Mouse (Mus musculus): ENCODE data around the gene Vmn2r24. TPM values are rescaled to one million over a fixed set of nuclear protein-coding genes. Genes with fewer than 3 reads are reported as not detected.
"Not testable (repeated sequence)": the region's sequence is repeated elsewhere in the genome, so short reads cannot be mapped to it uniquely, and the experiment has no call there.

Vmn2r24 gene
- polyA plus RNA-seq (2015; fragmentation: Nextera tagmentation; extraction: Ambion mirVana), result not detected in 2 replicates

DNA sequence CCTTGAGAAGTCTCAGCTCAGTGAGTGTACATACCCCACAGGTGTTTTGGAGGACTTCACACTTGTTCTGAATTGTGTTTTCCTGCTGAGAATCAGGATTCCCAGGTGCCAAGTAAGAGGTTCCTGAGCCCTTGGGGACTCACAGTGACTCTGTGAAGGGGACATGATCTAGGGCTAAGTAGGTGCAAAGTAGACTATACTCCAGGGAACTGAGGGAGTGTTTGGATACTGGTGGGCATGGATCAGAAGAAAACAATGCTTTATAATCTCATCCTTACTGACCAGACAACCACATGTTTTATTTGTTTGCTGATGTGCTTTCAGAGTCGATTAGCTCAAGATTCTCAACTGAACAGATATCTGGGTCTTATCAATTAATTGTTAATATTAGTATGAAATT, at the start of gene Vmn2r24:
Gene Vmn2r24, plus strand, starts transcription at position 301 of the 400 bp plus-strand sequence.
- no peak within 1 kb of the TSS for H3K9ac ChIP-seq
- no peaks in the 10 kb centered on the region for H3K9me3 ChIP-seq (replicated peaks)
- ATAC-seq (ENCODE audit: low read depth), result no peak
- H3K27ac ChIP-seq, result no peak within 1 kb of the TSS
- H3K4me1 ChIP-seq (replicated peaks), result no peaks in the 10 kb centered on the region
- H3K4me3 ChIP-seq (replicated peaks), result no peak within 1 kb of the TSS
- no peak within 1 kb of the TSS for H3K4me2 ChIP-seq
- WGBS (ENCODE audit: insufficient replicate concordance), result 63% methylated on average over 1 of the region's 1 CpGs
- H3K27me3 ChIP-seq, result no peaks in the 10 kb centered on the region
- DNase-seq, result no peak
- H3K36me3 ChIP-seq, result no peaks in the 10 kb centered on the region

DNA sequence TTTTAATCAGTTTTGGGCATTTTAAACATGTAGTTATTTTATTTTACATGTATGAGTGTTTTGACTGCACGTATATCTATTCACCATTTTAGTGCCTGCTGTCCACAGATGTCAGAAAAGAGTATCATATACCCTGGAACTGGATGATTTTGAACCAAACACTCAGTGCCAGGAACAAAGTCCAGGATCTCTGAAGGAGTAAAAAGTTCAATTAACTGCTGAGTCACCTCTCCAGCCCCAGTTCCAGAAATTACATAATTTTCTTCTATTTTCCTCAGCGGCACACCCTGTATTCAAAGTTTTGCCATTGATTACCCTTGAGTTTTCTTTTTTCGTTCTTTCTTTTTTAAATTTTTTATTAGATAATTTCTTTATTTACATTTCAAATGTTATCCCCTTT, 8.6 kb upstream of the Vmn2r24 start:
- no peaks in the 10 kb centered on the region for H3K36me3 ChIP-seq
- no peak overlapping the region for H3K27ac ChIP-seq
- 56% methylated on average over 3 of the region's 3 CpGs for WGBS (ENCODE audit: insufficient replicate concordance)
- no peak overlapping the region for H3K9ac ChIP-seq
- DNase-seq (no peak), ATAC-seq (ENCODE audit: low read depth) (no peak)
- H3K4me3 ChIP-seq (replicated peaks), result no peak overlapping the region
- H3K4me1 ChIP-seq (replicated peaks), result no peaks in the 10 kb centered on the region
- no peaks in the 10 kb centered on the region for H3K9me3 ChIP-seq (replicated peaks)
- no peak overlapping the region for H3K4me2 ChIP-seq
- H3K27me3 ChIP-seq, result no peaks in the 10 kb centered on the region

- Histone ChIP-seq H3K9ac (no peak overlapping the region), H3K4me2 (no peak overlapping the region), H3K27ac (no peak overlapping the region), H3K27me3 (no peaks in the 10 kb centered on the region), H3K4me1 (replicated peaks) (no peaks in the 10 kb centered on the region), H3K36me3 (no peaks in the 10 kb centered on the region), H3K4me3 (replicated peaks) (no peak overlapping the region), H3K9me3 (replicated peaks) (no peaks in the 10 kb centered on the region)
- WGBS (ENCODE audit: insufficient replicate concordance), result 54% methylated on average over 2 of the region's 2 CpGs
- DNase-seq (no peak), ATAC-seq (ENCODE audit: low read depth) (no peak)
Measured at GRCm38 (mm10) chr6:123784857-123785256, 6.2 kb downstream of the Vmn2r24 start.

GRCm38 (mm10) chr6:123793746-123794145, 15.1 kb downstream of the Vmn2r24 start:
- ATAC-seq (ENCODE audit: low read depth), result no peak
- H3K27me3 ChIP-seq, result no peaks in the 10 kb centered on the region
- no peak for DNase-seq
- no peaks in the 10 kb centered on the region for H3K36me3 ChIP-seq
- no peak overlapping the region for H3K4me3 ChIP-seq (replicated peaks)
- no peak overlapping the region for H3K27ac ChIP-seq
- no peaks in the 10 kb centered on the region for H3K4me1 ChIP-seq (replicated peaks)
- H3K4me2 ChIP-seq, result no peak overlapping the region
- WGBS (ENCODE audit: insufficient replicate concordance), result 38% methylated on average over 9 of the region's 9 CpGs
- H3K9ac ChIP-seq, result no peak overlapping the region
- H3K9me3 ChIP-seq (replicated peaks), result no peaks in the 10 kb centered on the region

DNA sequence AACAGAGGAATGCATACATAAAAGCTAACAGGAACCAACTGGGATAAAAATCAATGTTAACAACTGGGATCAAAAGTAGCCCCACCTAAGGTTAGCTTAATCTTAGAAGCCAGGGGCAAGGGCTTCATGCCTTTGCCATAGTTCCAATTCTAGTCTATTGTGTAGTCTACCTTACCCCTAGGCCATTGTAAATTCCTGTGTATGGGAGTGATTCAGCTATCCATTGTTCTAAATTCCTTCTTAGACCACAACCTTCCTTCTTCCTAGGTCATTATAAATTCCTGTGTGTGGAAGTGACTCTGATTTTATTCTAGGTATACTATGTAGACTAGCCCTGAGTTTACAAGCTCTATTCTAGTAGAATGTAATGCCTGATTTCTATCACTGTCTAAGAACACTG, 31.6 kb downstream of the Vmn2r24 start:
- not testable (repeated sequence) for H3K27me3 ChIP-seq; H3K9me3 ChIP-seq (replicated peaks); DNase-seq; ATAC-seq (ENCODE audit: low read depth); H3K9ac ChIP-seq; H3K4me2 ChIP-seq; H3K4me1 ChIP-seq (replicated peaks); H3K4me3 ChIP-seq (replicated peaks); H3K36me3 ChIP-seq; H3K27ac ChIP-seq

GRCm38 (mm10) chr6:123819951-123820350, 41.3 kb downstream of the Vmn2r24 start:
- WGBS (ENCODE audit: insufficient replicate concordance), result 54% methylated on average over 8 of the region's 8 CpGs
- no peak for DNase-seq

DNA sequence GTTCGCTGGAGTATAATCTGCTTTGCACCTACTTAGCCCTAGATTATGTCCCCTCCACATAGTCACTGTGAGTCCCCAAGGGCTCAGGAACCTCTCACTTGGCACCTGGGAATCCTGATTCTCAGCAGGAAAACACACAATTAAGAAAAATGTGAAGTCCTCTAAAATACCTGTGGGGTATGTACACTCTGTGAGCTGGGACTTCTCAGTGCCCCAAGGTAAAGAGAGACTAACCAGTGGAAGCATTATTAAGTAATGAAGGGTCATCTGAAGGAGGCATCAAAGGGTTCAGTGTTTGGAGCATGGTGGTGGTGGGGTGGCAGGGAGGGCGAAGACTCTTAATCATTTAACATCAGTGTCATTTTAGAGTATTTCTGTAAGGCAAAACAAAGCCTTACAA, 74.7 kb downstream of the Vmn2r24 start, which contains the start of gene Vmn2r25:
Gene Vmn2r25, minus strand, starts transcription at position 101 of the 400 bp plus-strand sequence.
- not testable (repeated sequence) for H3K36me3 ChIP-seq; DNase-seq; H3K9ac ChIP-seq; H3K9me3 ChIP-seq (replicated peaks); H3K27me3 ChIP-seq; H3K4me2 ChIP-seq; H3K27ac ChIP-seq; ATAC-seq (ENCODE audit: low read depth); H3K4me3 ChIP-seq (replicated peaks); H3K4me1 ChIP-seq (replicated peaks)
- WGBS (ENCODE audit: insufficient replicate concordance), result 60% methylated on average over 2 of the region's 2 CpGs

More at GRCm38 (mm10) chr6:123819951-123820350, 41.3 kb downstream of the Vmn2r24 start:
- Histone ChIP-seq H3K27ac (no peak overlapping the region), H3K9ac (no peak overlapping the region), H3K9me3 (replicated peaks) (peaks cover 4% of the 10 kb centered on the region; the same call in 1 of the 2 replicates), H3K27me3 (no peaks in the 10 kb centered on the region), H3K4me3 (replicated peaks) (no peak overlapping the region), H3K4me2 (no peak overlapping the region), H3K36me3 (no peaks in the 10 kb centered on the region), H3K4me1 (replicated peaks) (no peaks in the 10 kb centered on the region)
- ATAC-seq (ENCODE audit: low read depth), result no peak

Other genes with a start within 250 kb of the Vmn2r24 start
- gene Vmn2r21, start 245.5 kb upstream of the Vmn2r24 start, polyA plus RNA-seq (2015; fragmentation: Nextera tagmentation; extraction: Ambion mirVana), result not detected in 2 replicates
- gene Vmn2r22, start 128.2 kb upstream of the Vmn2r24 start, polyA plus RNA-seq (2015; fragmentation: Nextera tagmentation; extraction: Ambion mirVana), result not detected in 2 replicates
- gene Vmn2r23, start 76.2 kb upstream of the Vmn2r24 start, polyA plus RNA-seq (2015; fragmentation: Nextera tagmentation; extraction: Ambion mirVana), result not detected in 2 replicates
- not detected in 2 replicates for gene Vmn2r25, start 74.6 kb downstream of the Vmn2r24 start, polyA plus RNA-seq (2015; fragmentation: Nextera tagmentation; extraction: Ambion mirVana)
- not detected in 2 replicates for gene Vmn2r26, start 245.7 kb downstream of the Vmn2r24 start, polyA plus RNA-seq (2015; fragmentation: Nextera tagmentation; extraction: Ambion mirVana)